ENCODE assay signal across 18 mouse cellular contexts in the genomic region with DNA sequence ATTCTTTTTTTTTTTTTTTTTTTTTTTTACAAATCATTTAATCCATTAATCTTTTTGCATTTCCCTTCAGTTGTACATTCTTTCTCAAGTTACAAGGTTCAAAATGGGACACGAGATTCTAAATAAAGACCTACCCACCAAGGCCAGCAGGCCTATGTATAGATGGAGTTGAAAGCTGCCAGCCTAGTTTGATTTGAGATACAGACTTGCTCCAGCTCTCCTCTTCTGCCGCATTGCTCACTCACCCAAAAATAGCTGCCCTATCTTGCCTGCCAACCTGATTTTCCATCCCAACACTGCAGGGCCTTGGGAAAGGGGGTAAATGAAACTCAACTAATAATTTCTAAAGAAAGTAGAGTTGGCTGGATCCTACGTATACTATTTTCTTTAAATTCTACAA.
DNase-seq lines count a peak whose midpoint lies in the region; ATAC-seq lines count a peak whose summit lies in the region.
"Had no signal": no experiment of that assay in that cellular context is flagged by ENCODE, and none has a peak within 500 bp of the region (broad histone marks: within the 10 kb centered on the region; RNA-seq: fewer than 3 reads in every experiment).

No protein-coding gene starts in this region.

- DNase-seq in frontal cortex, postnatal 36 days (ENCODE audit: low spot score in 2 of 2), result peak; percentile 15 to 63
- no peak for DNase-seq in frontal cortex, postnatal 25 days (ENCODE audit: low spot score in 2 of 2)
- peak; percentile 40 for DNase-seq in right cerebral cortex, adult 18-20 months
- no peak for DNase-seq in right cerebral cortex, postnatal 4 days
- no peak for DNase-seq in kidney, postnatal 14 days
- no peak for DNase-seq in thymus, adult 18-20 months
- DNase-seq: adrenal gland, postnatal 10 days; kidney, postnatal 10 days; lung, embryonic 14.5 days; thymus, postnatal 4 days had no signal

- no peaks in the 10 kb centered on the region for H3K27me3 ChIP-seq in heart, embryonic 15.5 days
- H3K27me3 ChIP-seq: embryonic facial prominence, embryonic 15.5 days; forebrain, embryonic 13.5 days; midbrain, embryonic 15.5 days; stomach, embryonic 15.5 days had no signal

- H3K9me3 ChIP-seq in heart, embryonic 15.5 days (replicated peaks), result no peaks in the 10 kb centered on the region
- H3K9me3 ChIP-seq: embryonic facial prominence, embryonic 15.5 days; forebrain, embryonic 13.5 days; midbrain, embryonic 15.5 days; stomach, embryonic 15.5 days had no signal

- 32% methylated on average over 3 of the region's 3 CpGs for WGBS in heart, embryonic 15.5 days

- no peak overlapping the region for H3K4me3 ChIP-seq in heart, embryonic 15.5 days
- H3K4me3 ChIP-seq: embryonic facial prominence, embryonic 15.5 days; forebrain, embryonic 13.5 days; left cerebral cortex, adult 2 months; midbrain, embryonic 15.5 days; stomach, embryonic 15.5 days had no signal

- ATAC-seq in heart, embryonic 15.5 days (replicated peaks; ENCODE audit: insufficient number of reproducible peaks, insufficient read depth, low FRiP score, low read depth), result peak; percentile 81; the same call in 1 of the 2 replicates
- ATAC-seq: forebrain, embryonic 13.5 days; inflammation-experienced regulatory T-cells, adult 6 months; midbrain, embryonic 15.5 days had no signal

- H3K4me1 ChIP-seq in heart, embryonic 15.5 days (replicated peaks), result peaks cover 14% of the 10 kb centered on the region
- H3K4me1 ChIP-seq: embryonic facial prominence, embryonic 15.5 days; forebrain, embryonic 13.5 days; midbrain, embryonic 15.5 days; stomach, embryonic 15.5 days had no signal

- H3K4me2 ChIP-seq in heart, embryonic 15.5 days, result no peak overlapping the region
- H3K4me2 ChIP-seq: embryonic facial prominence, embryonic 15.5 days; forebrain, embryonic 13.5 days; lung, embryonic 14.5 days; midbrain, embryonic 15.5 days; stomach, embryonic 15.5 days had no signal

- no peak overlapping the region for H3K9ac ChIP-seq in heart, embryonic 15.5 days
- H3K9ac ChIP-seq: embryonic facial prominence, embryonic 15.5 days; forebrain, embryonic 13.5 days; lung, embryonic 14.5 days; midbrain, embryonic 15.5 days; stomach, embryonic 15.5 days had no signal

- H3K36me3 ChIP-seq in heart, embryonic 15.5 days, result no peaks in the 10 kb centered on the region
- H3K36me3 ChIP-seq: embryonic facial prominence, embryonic 15.5 days; G1E; midbrain, embryonic 15.5 days; stomach, embryonic 15.5 days had no signal

- peak overlapping the region; percentile 83 for H3K27ac ChIP-seq in heart, embryonic 15.5 days
- H3K27ac ChIP-seq: embryonic facial prominence, embryonic 15.5 days; forebrain, embryonic 13.5 days; midbrain, embryonic 15.5 days; stomach, embryonic 15.5 days had no signal

Comparison
In these comparisons a context has a peak if more than half of its experiments do, and no peak if none do; other contexts are left out.
1. DNase-seq: peak in frontal cortex, postnatal 36 days (2 of 2) and right cerebral cortex, adult 18-20 months (single experiment); none in frontal cortex, postnatal 25 days (0 of 2), right cerebral cortex, postnatal 4 days (single experiment), kidney, postnatal 14 days (single experiment) and thymus, adult 18-20 months (0 of 2).